Mouse (Mus musculus) limb, embryonic 11.5 days (tissue): ENCODE data around the gene Zdhhc19. TPM values are rescaled to one million over a fixed set of nuclear protein-coding genes. Genes with fewer than 3 reads are reported as not detected.

Source experiments
- ATAC-seq: fragments of 200-750 bp; cut with Nextera tagmentation; 2 replicates; pipeline ENCODE4 v1.8.0; 2017; ENCODE audit warnings: low read depth; ENCODE audit not compliant: insufficient number of reproducible peaks, low FRiP score, low TSS enrichment
- DNase-seq: peaks from one replicate; pipeline ENCODE4 v3.0.0-alpha.2; 2015; ENCODE audit warnings: low spot score
- H3K27ac ChIP-seq: fragments of 300-500 bp; sonication (generic); replicated peaks from 2 replicates; pipeline ENCODE4 v1.5.1; 2014; ENCODE audit warnings: low read depth, mild to moderate bottlenecking, low read length
- H3K27me3 ChIP-seq: fragments of 300-500 bp; sonication (generic); 2 replicates; pipeline ENCODE4 v1.6.1; 2014; ENCODE audit warnings: mild to moderate bottlenecking, low read length, mixed read lengths; ENCODE audit not compliant: control insufficient read depth, insufficient read depth
- H3K36me3 ChIP-seq: fragments of 300-500 bp; sonication (generic); 2 replicates; pipeline ENCODE4 v1.6.1; 2014; ENCODE audit warnings: mild to moderate bottlenecking, low read length, moderate library complexity, mixed read lengths; ENCODE audit not compliant: control insufficient read depth, insufficient read depth
- H3K4me1 ChIP-seq: fragments of 300-500 bp; sonication (generic); 2 replicates; pipeline ENCODE4 v1.6.1; 2014; ENCODE audit warnings: low read length, mixed read lengths; ENCODE audit not compliant: control insufficient read depth, insufficient read depth
- H3K4me2 ChIP-seq: fragments of 300-500 bp; sonication (generic); 2 replicates; pipeline ENCODE4 v1.6.1; 2014; ENCODE audit warnings: low read depth, mild to moderate bottlenecking, moderate library complexity; ENCODE audit not compliant: severe bottlenecking
- H3K4me3 ChIP-seq: fragments of 300-500 bp; sonication (generic); 2 replicates; pipeline ENCODE4 v1.5.1; 2014; ENCODE audit warnings: low read depth, low read length
- H3K9ac ChIP-seq: fragments of 300-500 bp; sonication (generic); 2 replicates; pipeline ENCODE4 v1.6.1; 2014; ENCODE audit warnings: mild to moderate bottlenecking, low read length
- H3K9me3 ChIP-seq: fragments of 300-500 bp; sonication (generic); 2 replicates; pipeline ENCODE4 v1.6.1; 2016; ENCODE audit warnings: low read length; ENCODE audit not compliant: control insufficient read depth
- WGBS: fragments of 180-500 bp; shearing (Covaris S2); extraction: QIAGEN DNeasy Blood & Tissue Kit; methylation state at CpG from one replicate; pipeline ENCODE4 v1.1.7; 2014; 5-methylcytosine and 5-hydroxymethylcytosine counted together
- polyA plus RNA-seq: library from polyadenylated mRNA; unstranded; fragments of >200 nt; fragmentation: Nextera tagmentation; extraction: Ambion mirVana; gene quantifications from 2 replicates; pipeline ENCODE4 v1.2.1, GENCODE M21; 2014

Gene Zdhhc19
- polyA plus RNA-seq, 1 experiment from 2014 or later: not detected

GRCm38 (mm10) chr16:32608712-32609400 lies 112.8 kb downstream of the Zdhhc19 start, which contains the start of gene Tfrc:
TSS of gene Tfrc (plus strand) at chr16:32608920.
- peak; percentile 99 for ATAC-seq

GRCm38 (mm10) chr16:32609401-32609779 lies 113.3 kb downstream of the Zdhhc19 start:
- Histone ChIP-seq H3K36me3 (no peaks in the 10 kb centered on the region), H3K9ac (peak overlapping the region; percentile 82), H3K27me3 (no peaks in the 10 kb centered on the region), H3K4me3 (peak overlapping the region; percentile 87), H3K4me1 (peaks cover 5% of the 10 kb centered on the region; the same call in 1 of the 2 replicates), H3K27ac (peak overlapping the region; percentile 79), H3K9me3 (no peaks in the 10 kb centered on the region), H3K4me2 (peak overlapping the region; percentile 76)
- no peak for ATAC-seq
- no peak for DNase-seq
- under 1% methylated on average over 14 of the region's 14 CpGs for WGBS

More at GRCm38 (mm10) chr16:32608712-32609400, 112.8 kb downstream of the Zdhhc19 start, which contains the start of gene Tfrc:
- Histone ChIP-seq H3K9ac (peak within 1 kb of the TSS; percentile 82), H3K4me3 (peak within 1 kb of the TSS; percentile 87), H3K27me3 (no peaks in the 10 kb centered on the region), H3K9me3 (no peaks in the 10 kb centered on the region), H3K27ac (peak within 1 kb of the TSS; percentile 79), H3K4me1 (peaks cover 5% of the 10 kb centered on the region; the same call in 1 of the 2 replicates), H3K36me3 (no peaks in the 10 kb centered on the region), H3K4me2 (peak within 1 kb of the TSS; percentile 76)
- WGBS: 1% methylated on average over 70 of the region's 73 CpGs
- peak; percentile 99 for DNase-seq

GRCm38 (mm10) chr16:32610460-32611255 lies 114.6 kb downstream of the Zdhhc19 start:
- Histone ChIP-seq H3K36me3 (peaks cover 2% of the 10 kb centered on the region; the same call in 1 of the 2 replicates), H3K4me2 (peak overlapping the region; percentile 76; the same call in 1 of the 2 replicates), H3K27ac (no peak overlapping the region), H3K27me3 (no peaks in the 10 kb centered on the region), H3K9ac (no peak overlapping the region), H3K9me3 (no peaks in the 10 kb centered on the region), H3K4me3 (peak overlapping the region; percentile 87; the same call in 1 of the 2 replicates), H3K4me1 (peaks cover 5% of the 10 kb centered on the region; the same call in 1 of the 2 replicates)
- 83% methylated on average over 5 of the region's 5 CpGs for WGBS
- DNase-seq: no peak
- ATAC-seq: no peak

Other genes with a start within 250 kb of the Zdhhc19 start
- 21.6 and 23.3 TPM in 2 replicates for gene Fbxo45, start 249.1 kb upstream of the Zdhhc19 start, polyA plus RNA-seq
- gene Wdr53, start 249.0 kb upstream of the Zdhhc19 start, polyA plus RNA-seq: 19.2 and 20.2 TPM in 2 replicates
- gene Smco1, start 224.8 kb upstream of the Zdhhc19 start, polyA plus RNA-seq: not detected in 2 replicates
- gene Rnf168, start 218.8 kb upstream of the Zdhhc19 start, polyA plus RNA-seq: 25.0 and 27.9 TPM in 2 replicates
- 28.0 and 30.0 TPM in 2 replicates for gene Ubxn7, start 164.0 kb upstream of the Zdhhc19 start, polyA plus RNA-seq
- not detected in 2 replicates for gene Tm4sf19, start 95.8 kb upstream of the Zdhhc19 start, polyA plus RNA-seq
- gene Tctex1d2, start 76.6 kb upstream of the Zdhhc19 start, polyA plus RNA-seq: 32.1 and 36.1 TPM in 2 replicates
- gene Pcyt1a, start 65.3 kb upstream of the Zdhhc19 start, polyA plus RNA-seq: 35.6 and 37.0 TPM in 2 replicates
- gene Slc51a, start 8.4 kb upstream of the Zdhhc19 start, polyA plus RNA-seq: 0.33 and 0.41 TPM in 2 replicates
- gene Tfrc, start 112.7 kb downstream of the Zdhhc19 start, polyA plus RNA-seq: 52.5 and 53.7 TPM in 2 replicates
- 8.9 and 9.2 TPM in 2 replicates for gene Tnk2, start 147.6 kb downstream of the Zdhhc19 start, polyA plus RNA-seq
- gene Muc4, start 239.6 kb downstream of the Zdhhc19 start, polyA plus RNA-seq: not detected in 2 replicates